In genomic region chr1:133237670-133238069, GRCm38 (mm10) we compare ENCODE assay signal across 8 mouse cellular contexts.
DNase-seq lines count a peak whose midpoint lies in the region; ATAC-seq and TF ChIP-seq lines count a peak whose summit lies in the region.

No protein-coding gene starts in this region.

- H3K36me3 ChIP-seq in heart, embryonic 16.5 days (ENCODE audit: control insufficient read depth, insufficient read depth) = 0 out of 2 replicates have a peak, but pooled peaks cover 4% of the 10 kb centered on the region
- H3K36me3 ChIP-seq in megakaryocyte, embryonic 14.5 days (replicated peaks; ENCODE audit: low read length) = no peaks in the 10 kb centered on the region

- TF ChIP-seq CTCF in gastrocnemius, adult 2 months (IDR thresholded peaks at IDR 0.05) = no peak

- peak; percentile 59 for DNase-seq in gastrocnemius, adult 2 months
- DNase-seq in gastrocnemius, postnatal 4 days (ENCODE audit: low spot score in 2 of 2) = no peak
- peak; percentile 72 for DNase-seq in T-cell, adult 2 months (ENCODE audit: low spot score)
- DNase-seq in left cerebral cortex, adult 18-20 months (ENCODE audit: low spot score in 2 of 2) = peak; percentile 57 to 71
- DNase-seq in thymus, postnatal 0 days (ENCODE audit: low spot score) = peak; percentile 81
- no peak for DNase-seq in Muller cell, postnatal 12 days (ENCODE audit: inconsistent ontology term)

- peak overlapping the region; percentile 63 for H3K9ac ChIP-seq in heart, embryonic 16.5 days (ENCODE audit: low read length)

- peak; percentile 34; the same call in 1 of the 2 replicates for ATAC-seq in heart, embryonic 16.5 days (replicated peaks; ENCODE audit: extremely low read depth, insufficient read depth, low FRiP score)

- H3K9me3 ChIP-seq in heart, embryonic 16.5 days (replicated peaks; ENCODE audit: control insufficient read depth, low read length) = no peaks in the 10 kb centered on the region
- H3K9me3 ChIP-seq in megakaryocyte, embryonic 14.5 days = no peaks in the 10 kb centered on the region

- H3K4me1 ChIP-seq in heart, embryonic 16.5 days (ENCODE audit: control insufficient read depth, insufficient read depth, low read length) = peaks cover 45% of the 10 kb centered on the region
- H3K4me1 ChIP-seq in megakaryocyte, embryonic 14.5 days = peaks cover 20% of the 10 kb centered on the region

- H3K27me3 ChIP-seq in heart, embryonic 16.5 days (ENCODE audit: control insufficient read depth, insufficient read depth, low read length) = no peaks in the 10 kb centered on the region
- peaks cover 69% of the 10 kb centered on the region for H3K27me3 ChIP-seq in megakaryocyte, embryonic 14.5 days (replicated peaks)

- H3K4me2 ChIP-seq in heart, embryonic 16.5 days (ENCODE audit: low read depth, low read length) = peak overlapping the region; percentile 52

- H3K4me3 ChIP-seq in gastrocnemius, adult 2 months = peak overlapping the region; percentile 45
- H3K4me3 ChIP-seq in heart, embryonic 16.5 days (ENCODE audit: low read length) = 0 out of 2 replicates have a peak overlapping the region, but pooled peaks have one; percentile 9
- H3K4me3 ChIP-seq in megakaryocyte, embryonic 14.5 days (replicated peaks) = peak overlapping the region; percentile 86

- WGBS in heart, embryonic 16.5 days = 8% methylated on average over 11 of the region's 11 CpGs

- intact Hi-C loops in gastrocnemius, adult 2 months (cut with DNase I) = no loop called here

- H3K27ac ChIP-seq in gastrocnemius, adult 2 months = peak overlapping the region; percentile 93
- peak overlapping the region; percentile 99 for H3K27ac ChIP-seq in heart, embryonic 16.5 days (ENCODE audit: low read length)

Comparison
In these comparisons a context has a peak if more than half of its experiments do, and no peak if none do; other contexts are left out.
1. DNase-seq: peak in gastrocnemius, adult 2 months (single experiment), T-cell, adult 2 months (single experiment), left cerebral cortex, adult 18-20 months (2 of 2) and thymus, postnatal 0 days (single experiment); none in gastrocnemius, postnatal 4 days (0 of 2) and Muller cell, postnatal 12 days (single experiment).
2. H3K4me3 ChIP-seq: peak in every context shown above with its lines; median percentile 86 in megakaryocyte, embryonic 14.5 days; 45 in gastrocnemius, adult 2 months; 9 in heart, embryonic 16.5 days.